Mouse (Mus musculus): ENCODE measurements around the gene Ina. TPM values are rescaled to one million over a fixed set of nuclear protein-coding genes. Genes with fewer than 3 reads are reported as not detected.
A peak's percentile ranks its signal among the peaks of the same experiment; 100 is the strongest.

Gene Ina
- not detected in 2 replicates for total RNA-seq (2014; rRNA removed; ENCODE audit: low replicate concordance)
- polyA plus RNA-seq (2015; fragmentation: Nextera tagmentation; extraction: Ambion mirVana): not detected in 2 replicates

- no peaks in the 10 kb centered on the region for H3K36me3 ChIP-seq (replicated peaks; ENCODE audit: control insufficient read depth, insufficient read depth, low read length)
Observed at GRCm38 (mm10) chr19:47014447-47015381, at the start of gene Ina, which contains the start of gene Nt5c2. Ina (plus strand) TSS chr19:47014698. Nt5c2 (minus strand) TSS chr19:47015153.

GRCm38 (mm10) chr19:46965496-46965895 lies 49.0 kb upstream of the Ina start:
- Histone ChIP-seq H3K4me1 (ENCODE audit: control insufficient read depth, insufficient read depth) (peaks cover 31% of the 10 kb centered on the region), H3K27ac (ENCODE audit: low read depth) (no peak overlapping the region), H3K9ac (replicated peaks; ENCODE audit: low read depth, low read length) (no peak overlapping the region), H3K9me3 (replicated peaks; ENCODE audit: control insufficient read depth, low read length) (no peaks in the 10 kb centered on the region), H3K4me3 (ENCODE audit: low read depth, low read length) (no peak overlapping the region), H3K27me3 (ENCODE audit: control insufficient read depth, insufficient read depth, low read length) (no peaks in the 10 kb centered on the region), H3K36me3 (replicated peaks; ENCODE audit: control insufficient read depth, insufficient read depth, low read length) (no peaks in the 10 kb centered on the region), H3K4me2 (ENCODE audit: low read depth, low read length) (no peak overlapping the region)
- no peak for TF ChIP-seq CTCF (IDR thresholded peaks at IDR 0.05; ENCODE audit: low read depth)
- no peak for TF ChIP-seq EP300 (IDR thresholded peaks at IDR 0.05; ENCODE audit: low read depth)
- ATAC-seq (ENCODE audit: insufficient read depth, low read depth): no peak
- DNase-seq (ENCODE audit: low spot score): no peak

More at GRCm38 (mm10) chr19:47014447-47015381, at the start of gene Ina, which contains the start of gene Nt5c2:
- peak; percentile 72 for ATAC-seq (ENCODE audit: insufficient read depth, low read depth)
- Histone ChIP-seq H3K4me2 (ENCODE audit: low read depth, low read length) (peak within 1 kb of the TSS; percentile 53), H3K9ac (replicated peaks; ENCODE audit: low read depth, low read length) (no peak within 1 kb of the TSS), H3K27ac (ENCODE audit: low read depth) (no peak within 1 kb of the TSS), H3K9me3 (replicated peaks; ENCODE audit: control insufficient read depth, low read length) (no peaks in the 10 kb centered on the region), H3K27me3 (ENCODE audit: control insufficient read depth, insufficient read depth, low read length) (peaks cover 77% of the 10 kb centered on the region), H3K4me1 (ENCODE audit: control insufficient read depth, insufficient read depth) (no peaks in the 10 kb centered on the region; the same call in 1 of the 2 replicates), H3K4me3 (ENCODE audit: low read depth, low read length) (peak within 1 kb of the TSS; percentile 37)
- peak; percentile 25 for DNase-seq (ENCODE audit: low spot score)
- under 1% methylated on average over 122 of the region's 124 CpGs for WGBS
- no peak for TF ChIP-seq EP300 (IDR thresholded peaks at IDR 0.05; ENCODE audit: low read depth)
- no peak for TF ChIP-seq CTCF (IDR thresholded peaks at IDR 0.05; ENCODE audit: low read depth)

DNA sequence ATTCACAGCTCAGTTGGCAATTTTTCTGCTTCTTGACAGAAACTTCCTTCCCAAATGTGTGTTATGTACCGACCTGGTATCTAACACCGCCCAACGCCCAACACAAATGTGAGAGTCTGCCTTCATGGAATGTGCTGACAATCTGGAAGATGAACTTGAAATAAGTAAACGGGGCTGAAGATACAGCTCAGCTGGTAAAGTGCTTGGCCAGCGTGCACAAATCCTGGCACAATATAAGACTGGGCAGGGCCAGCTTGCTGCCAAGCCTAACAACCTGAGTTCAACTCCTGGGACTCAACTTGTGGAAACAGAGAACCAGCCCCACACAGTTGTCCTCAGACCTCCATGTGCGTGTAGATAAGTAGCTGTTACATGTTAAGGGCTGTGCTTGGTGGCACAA lies 48.2 kb upstream of the Ina start:
- H3K4me3 ChIP-seq (ENCODE audit: low read depth, low read length): no peak overlapping the region
- H3K27me3 ChIP-seq (ENCODE audit: control insufficient read depth, insufficient read depth, low read length): no peaks in the 10 kb centered on the region
- 81% methylated on average over 6 of the region's 6 CpGs for WGBS
- ATAC-seq (ENCODE audit: insufficient read depth, low read depth) (no peak), DNase-seq (ENCODE audit: low spot score) (no peak)
- peaks cover 32% of the 10 kb centered on the region for H3K4me1 ChIP-seq (ENCODE audit: control insufficient read depth, insufficient read depth)
- H3K27ac ChIP-seq (ENCODE audit: low read depth): no peak overlapping the region
- no peaks in the 10 kb centered on the region for H3K9me3 ChIP-seq (replicated peaks; ENCODE audit: control insufficient read depth, low read length)
- H3K9ac ChIP-seq (replicated peaks; ENCODE audit: low read depth, low read length): no peak overlapping the region
- no peak overlapping the region for H3K4me2 ChIP-seq (ENCODE audit: low read depth, low read length)
- no peak for TF ChIP-seq EP300 (IDR thresholded peaks at IDR 0.05; ENCODE audit: low read depth)
- no peak for TF ChIP-seq CTCF (IDR thresholded peaks at IDR 0.05; ENCODE audit: low read depth)
- H3K36me3 ChIP-seq (replicated peaks; ENCODE audit: control insufficient read depth, insufficient read depth, low read length): no peaks in the 10 kb centered on the region

DNA sequence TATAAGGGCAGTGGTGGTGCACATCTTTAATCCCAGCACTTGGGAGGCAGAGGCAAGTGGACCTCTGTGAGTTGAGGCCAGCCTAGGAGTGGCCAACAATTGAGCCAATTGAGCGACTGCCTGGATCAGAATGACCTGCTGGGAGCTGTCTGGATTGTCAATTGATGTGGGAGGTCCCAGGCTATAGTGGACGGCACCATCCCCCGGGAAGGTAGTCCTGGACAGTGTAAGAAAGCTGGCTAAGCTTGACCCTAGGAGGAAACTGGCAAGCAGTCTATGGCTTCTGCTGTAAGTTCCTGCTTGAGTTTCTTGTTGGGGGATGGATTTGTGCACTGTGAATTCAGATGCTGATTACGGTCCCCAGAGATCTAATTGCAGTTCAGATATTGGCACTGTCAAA lies 46.6 kb upstream of the Ina start:
- no peak for DNase-seq (ENCODE audit: low spot score)
- 56% methylated on average over 4 of the region's 4 CpGs for WGBS

DNA sequence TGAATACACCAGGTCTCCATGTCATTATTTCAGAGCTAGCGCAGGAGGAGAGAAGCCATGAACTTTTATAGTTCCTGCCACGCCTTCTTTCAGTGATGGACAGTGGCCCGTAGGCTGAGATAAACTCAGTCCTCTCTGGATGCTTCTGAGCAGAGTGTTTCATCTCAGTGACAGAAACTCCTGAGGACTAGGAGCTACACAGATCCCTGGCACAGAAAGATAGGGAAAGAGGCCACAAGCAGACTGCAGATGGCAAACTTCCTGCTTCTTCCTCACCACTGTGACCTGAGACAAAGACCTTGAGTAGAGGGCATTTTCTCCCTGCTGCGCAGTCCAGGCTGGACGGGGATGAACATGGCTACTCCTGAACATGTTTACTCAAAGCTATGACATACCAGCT lies 45.7 kb upstream of the Ina start:
- no peaks in the 10 kb centered on the region for H3K27me3 ChIP-seq (ENCODE audit: control insufficient read depth, insufficient read depth, low read length)
- no peak overlapping the region for H3K9ac ChIP-seq (replicated peaks; ENCODE audit: low read depth, low read length)
- no peak for TF ChIP-seq EP300 (IDR thresholded peaks at IDR 0.05; ENCODE audit: low read depth)
- no peak for TF ChIP-seq CTCF (IDR thresholded peaks at IDR 0.05; ENCODE audit: low read depth)
- H3K4me3 ChIP-seq (ENCODE audit: low read depth, low read length): no peak overlapping the region
- DNase-seq (ENCODE audit: low spot score) (peak; percentile 35), ATAC-seq (ENCODE audit: insufficient read depth, low read depth) (peak; percentile 34; the same call in 1 of the 2 replicates)
- H3K4me2 ChIP-seq (ENCODE audit: low read depth, low read length): no peak overlapping the region
- 57% methylated on average over 5 of the region's 5 CpGs for WGBS
- H3K9me3 ChIP-seq (replicated peaks; ENCODE audit: control insufficient read depth, low read length): no peaks in the 10 kb centered on the region
- peak overlapping the region; percentile 90 for H3K27ac ChIP-seq (ENCODE audit: low read depth)
- H3K36me3 ChIP-seq (replicated peaks; ENCODE audit: control insufficient read depth, insufficient read depth, low read length): no peaks in the 10 kb centered on the region
- peaks cover 24% of the 10 kb centered on the region for H3K4me1 ChIP-seq (ENCODE audit: control insufficient read depth, insufficient read depth)

More for the DNA sequence above, 46.6 kb upstream of the Ina start:
- no peak for TF ChIP-seq EP300 (IDR thresholded peaks at IDR 0.05; ENCODE audit: low read depth)
- no peak for TF ChIP-seq CTCF (IDR thresholded peaks at IDR 0.05; ENCODE audit: low read depth)
- Histone ChIP-seq H3K4me3 (ENCODE audit: low read depth, low read length) (no peak overlapping the region), H3K4me1 (ENCODE audit: control insufficient read depth, insufficient read depth) (peaks cover 29% of the 10 kb centered on the region), H3K27me3 (ENCODE audit: control insufficient read depth, insufficient read depth, low read length) (no peaks in the 10 kb centered on the region), H3K4me2 (ENCODE audit: low read depth, low read length) (no peak overlapping the region), H3K9ac (replicated peaks; ENCODE audit: low read depth, low read length) (no peak overlapping the region), H3K36me3 (replicated peaks; ENCODE audit: control insufficient read depth, insufficient read depth, low read length) (no peaks in the 10 kb centered on the region), H3K27ac (ENCODE audit: low read depth) (no peak overlapping the region), H3K9me3 (replicated peaks; ENCODE audit: control insufficient read depth, low read length) (no peaks in the 10 kb centered on the region)
- ATAC-seq (ENCODE audit: insufficient read depth, low read depth): no peak
